Mouse (Mus musculus): ENCODE data around the gene Pa2g4. TPM values are rescaled to one million over a fixed set of nuclear protein-coding genes. Genes with fewer than 3 reads are reported as not detected.
A peak's percentile ranks its signal among the peaks of the same experiment; 100 is the strongest.
"Not testable (repeated sequence)": the region's sequence is repeated elsewhere in the genome, so short reads cannot be mapped to it uniquely, and the experiment has no call there.

The Pa2g4 gene
- polyA plus RNA-seq, 1 experiment from 2014 or later: 189 TPM

GRCm38 (mm10) chr10:128578330-128578729 lies 12.5 kb upstream of the Pa2g4 start:
- no peaks in the 10 kb centered on the region for H3K4me1 ChIP-seq
- no peak for ATAC-seq (ENCODE audit: insufficient number of reproducible peaks, insufficient read depth, low FRiP score, low TSS enrichment)
- no peak overlapping the region for H3K9ac ChIP-seq
- H3K9me3 ChIP-seq: 0 out of 2 replicates have a peak, but pooled peaks cover 3% of the 10 kb centered on the region
- H3K4me2 ChIP-seq (replicated peaks): no peak overlapping the region
- peaks cover 10% of the 10 kb centered on the region; the same call in 1 of the 2 replicates for H3K36me3 ChIP-seq
- no peaks in the 10 kb centered on the region for H3K27me3 ChIP-seq
- no peak overlapping the region for H3K4me3 ChIP-seq
- no peak overlapping the region for H3K27ac ChIP-seq
- whole genome bisulfite sequencing: 74% methylated on average over 11 of the region's 11 CpGs

DNA sequence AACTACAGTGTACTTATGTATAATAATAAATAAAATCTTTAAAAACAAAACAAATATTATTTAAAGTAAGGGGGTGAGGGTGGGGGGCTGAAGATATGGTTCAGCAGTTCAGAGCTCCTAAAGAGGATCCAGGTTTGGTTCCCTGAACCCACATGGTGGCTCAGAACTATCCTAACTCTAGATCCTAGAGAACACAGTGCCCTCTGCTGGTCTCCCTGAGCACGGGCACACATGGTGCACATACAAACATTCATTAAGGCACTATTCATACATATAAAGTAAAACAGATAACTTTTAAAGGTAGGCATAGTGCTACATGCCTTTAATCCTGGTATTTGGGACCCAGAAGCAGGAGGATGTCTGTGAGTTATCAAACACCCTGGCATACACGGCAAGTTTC lies 9.3 kb upstream of the Pa2g4 start:
- Histone ChIP-seq H3K4me1 (no peaks in the 10 kb centered on the region), H3K9me3 (0 out of 2 replicates have a peak, but pooled peaks cover 3% of the 10 kb centered on the region), H3K4me2 (replicated peaks) (no peak overlapping the region), H3K27ac (no peak overlapping the region), H3K4me3 (no peak overlapping the region), H3K9ac (no peak overlapping the region), H3K27me3 (no peaks in the 10 kb centered on the region), H3K36me3 (0 out of 2 replicates have a peak, but pooled peaks cover 4% of the 10 kb centered on the region)
- ATAC-seq (ENCODE audit: insufficient number of reproducible peaks, insufficient read depth, low FRiP score, low TSS enrichment): no peak
- WGBS: 91% methylated on average over 2 of the region's 2 CpGs

DNA sequence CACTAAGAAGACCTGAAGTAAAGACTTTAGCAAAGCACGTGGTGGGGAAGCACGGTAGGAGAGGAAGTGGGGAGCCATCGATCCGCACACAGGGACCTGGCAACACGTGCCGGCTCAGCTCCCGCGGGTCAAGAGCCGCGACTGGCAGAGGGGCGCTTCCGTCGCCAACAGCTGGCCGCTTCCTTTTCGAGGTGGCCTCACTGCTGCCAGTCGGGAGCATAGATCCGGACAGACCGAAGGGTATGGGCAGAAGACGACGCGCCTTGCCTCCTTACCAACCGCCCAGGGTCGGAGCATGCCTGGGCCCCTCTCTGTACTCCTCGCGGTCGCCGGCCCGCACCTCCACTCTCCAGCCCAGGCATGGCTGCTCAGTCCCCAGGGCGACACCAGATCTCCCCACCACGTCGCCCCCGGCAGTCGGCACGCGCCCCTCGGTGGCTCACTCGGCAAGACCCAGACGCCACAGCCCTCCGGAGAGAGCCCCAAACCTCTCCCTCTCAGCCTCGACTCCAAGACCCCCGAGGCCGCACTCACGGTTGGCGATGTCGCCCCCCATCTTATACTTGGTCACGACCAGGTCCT lies 490 bp downstream of the Pa2g4 start:
- Histone ChIP-seq H3K4me2 (replicated peaks) (peak overlapping the region; percentile 90), H3K36me3 (peaks cover 38% of the 10 kb centered on the region), H3K27me3 (no peaks in the 10 kb centered on the region), H3K9me3 (no peaks in the 10 kb centered on the region), H3K4me3 (peak overlapping the region; percentile 91), H3K27ac (peak overlapping the region; percentile 94), H3K4me1 (peaks cover 16% of the 10 kb centered on the region), H3K9ac (peak overlapping the region; percentile 95)
- peak; percentile 50 for ATAC-seq (ENCODE audit: insufficient number of reproducible peaks, insufficient read depth, low FRiP score, low TSS enrichment)
- WGBS: under 1% methylated on average over 46 of the region's 46 CpGs

DNA sequence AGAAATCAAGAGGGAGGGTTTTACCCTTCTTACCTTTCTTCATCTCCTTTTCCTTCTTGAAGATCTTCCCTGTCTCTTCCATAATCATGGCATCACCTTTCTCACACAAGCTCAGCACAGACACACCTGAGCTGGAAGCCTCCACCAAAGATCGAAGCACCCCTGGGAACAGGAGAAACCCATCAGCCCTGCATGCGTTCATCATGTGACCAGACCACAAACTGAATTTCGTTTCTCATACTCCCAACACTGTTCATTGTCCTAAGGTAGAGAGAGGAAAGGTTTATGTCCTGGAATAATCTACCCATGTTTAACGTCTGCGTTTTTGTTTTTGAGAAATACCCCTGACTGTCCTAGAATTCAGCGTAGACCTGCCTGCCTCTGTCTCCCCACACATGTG lies 2.2 kb downstream of the Pa2g4 start:
- Histone ChIP-seq H3K27me3 (no peaks in the 10 kb centered on the region), H3K4me2 (replicated peaks) (peak overlapping the region; percentile 90), H3K9me3 (no peaks in the 10 kb centered on the region), H3K4me1 (peaks cover 16% of the 10 kb centered on the region), H3K36me3 (peaks cover 50% of the 10 kb centered on the region), H3K4me3 (no peak overlapping the region; the same call in 1 of the 2 replicates), H3K9ac (peak overlapping the region; percentile 2; the same call in 1 of the 2 replicates), H3K27ac (no peak overlapping the region)
- no peak for ATAC-seq (ENCODE audit: insufficient number of reproducible peaks, insufficient read depth, low FRiP score, low TSS enrichment)
- 87% methylated on average over 6 of the region's 6 CpGs for WGBS

DNA sequence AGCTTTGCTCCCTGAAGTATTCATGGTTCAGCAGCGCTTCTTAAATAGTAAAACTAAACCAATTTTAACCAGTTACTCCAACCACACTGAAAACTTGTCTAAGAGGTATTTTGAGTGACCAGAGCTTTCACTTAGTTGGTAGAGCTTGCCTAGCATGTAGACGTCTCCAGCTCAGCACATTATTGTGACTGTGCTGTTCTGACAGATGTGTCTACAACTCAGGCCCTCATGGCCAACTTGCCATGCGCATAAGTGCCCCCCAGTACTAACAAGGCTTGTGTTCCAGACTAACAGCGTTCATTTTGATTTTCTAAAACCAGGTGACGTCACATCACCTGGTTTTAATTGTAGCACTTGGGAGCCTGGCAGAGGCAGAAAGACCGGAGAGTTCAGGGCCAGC lies 8.8 kb downstream of the Pa2g4 start:
- no peaks in the 10 kb centered on the region for H3K27me3 ChIP-seq
- no peak for ATAC-seq (ENCODE audit: insufficient number of reproducible peaks, insufficient read depth, low FRiP score, low TSS enrichment)
- 73% methylated on average over 6 of the region's 6 CpGs for WGBS
- no peaks in the 10 kb centered on the region for H3K4me1 ChIP-seq
- H3K27ac ChIP-seq: no peak overlapping the region
- no peak overlapping the region for H3K4me3 ChIP-seq
- no peak overlapping the region for H3K4me2 ChIP-seq (replicated peaks)
- peaks cover 50% of the 10 kb centered on the region for H3K36me3 ChIP-seq
- no peak overlapping the region for H3K9ac ChIP-seq
- no peaks in the 10 kb centered on the region for H3K9me3 ChIP-seq

DNA sequence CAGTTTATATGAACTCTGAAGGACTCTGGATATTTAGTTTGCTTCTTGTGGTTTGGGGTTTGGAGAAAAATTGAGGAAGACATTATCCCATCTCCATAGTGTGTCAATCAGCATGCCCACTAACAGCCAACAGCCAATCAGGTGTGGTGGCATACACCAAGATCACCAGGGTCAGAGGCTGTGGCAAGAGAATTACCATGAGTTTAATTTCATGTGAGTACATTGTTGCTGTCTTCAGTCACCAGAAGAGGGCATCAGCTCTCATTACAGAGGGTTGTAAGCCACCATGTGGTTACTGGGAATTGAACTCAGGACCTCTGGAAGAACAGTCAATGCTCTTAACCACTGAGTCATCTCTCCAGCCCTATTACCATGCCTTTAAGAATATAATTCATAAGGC lies 9.5 kb downstream of the Pa2g4 start:
- Histone ChIP-seq H3K4me1 (no peaks in the 10 kb centered on the region), H3K27ac (no peak overlapping the region), H3K9me3 (no peaks in the 10 kb centered on the region), H3K9ac (no peak overlapping the region), H3K36me3 (peaks cover 44% of the 10 kb centered on the region), H3K4me2 (replicated peaks) (no peak overlapping the region), H3K4me3 (no peak overlapping the region), H3K27me3 (no peaks in the 10 kb centered on the region)
- no peak for ATAC-seq (ENCODE audit: insufficient number of reproducible peaks, insufficient read depth, low FRiP score, low TSS enrichment)

- H3K36me3 ChIP-seq: peaks cover 36% of the 10 kb centered on the region
- not testable (repeated sequence) for H3K4me1 ChIP-seq; H3K4me3 ChIP-seq; H3K27ac ChIP-seq; H3K27me3 ChIP-seq; H3K9ac ChIP-seq; H3K4me2 ChIP-seq (replicated peaks); H3K9me3 ChIP-seq; ATAC-seq (ENCODE audit: insufficient number of reproducible peaks, insufficient read depth, low FRiP score, low TSS enrichment)
- WGBS: 97% methylated on average over 1 of the region's 1 CpGs
Observed at GRCm38 (mm10) chr10:128555567-128555966, 10.2 kb downstream of the Pa2g4 start.

DNA sequence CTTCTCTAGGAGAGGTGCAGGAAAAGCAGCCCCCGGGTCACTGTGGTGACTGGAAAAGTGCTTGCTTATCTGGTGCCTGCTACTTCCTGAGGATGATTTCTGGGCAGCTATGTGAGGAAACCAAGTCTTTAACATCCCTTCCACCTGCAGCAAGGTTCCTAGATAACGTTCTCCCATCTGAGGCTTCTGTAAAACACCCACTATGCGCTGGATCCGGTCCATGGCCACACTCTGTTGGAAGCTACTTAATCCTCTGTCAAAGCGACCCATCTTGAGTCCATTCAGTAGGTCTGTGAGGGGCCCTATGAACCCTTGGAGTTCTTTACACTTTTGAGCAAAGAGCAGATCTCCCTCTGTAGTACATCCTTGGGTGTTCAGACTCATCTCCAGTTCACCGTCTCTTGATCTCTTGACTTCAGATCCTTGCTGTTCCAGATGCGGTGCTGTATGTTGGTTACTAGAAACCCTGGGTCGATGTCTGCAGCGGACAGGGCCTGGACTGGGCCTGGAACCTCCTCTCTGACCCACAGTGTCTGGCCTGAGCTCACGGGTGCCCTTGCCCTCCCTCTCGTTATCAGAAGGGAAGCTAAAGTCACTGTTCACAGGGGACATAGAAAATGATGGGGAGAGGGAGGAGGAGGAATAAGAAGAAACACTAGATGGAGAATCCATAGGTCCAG lies 15.5 kb downstream of the Pa2g4 start:
- H3K4me2 ChIP-seq (replicated peaks); H3K36me3 ChIP-seq; H3K9ac ChIP-seq; H3K4me3 ChIP-seq; H3K27ac ChIP-seq; H3K9me3 ChIP-seq; H3K4me1 ChIP-seq; H3K27me3 ChIP-seq; ATAC-seq (ENCODE audit: insufficient number of reproducible peaks, insufficient read depth, low FRiP score, low TSS enrichment): not testable (repeated sequence)
- WGBS: 90% methylated on average over 11 of the region's 11 CpGs

DNA sequence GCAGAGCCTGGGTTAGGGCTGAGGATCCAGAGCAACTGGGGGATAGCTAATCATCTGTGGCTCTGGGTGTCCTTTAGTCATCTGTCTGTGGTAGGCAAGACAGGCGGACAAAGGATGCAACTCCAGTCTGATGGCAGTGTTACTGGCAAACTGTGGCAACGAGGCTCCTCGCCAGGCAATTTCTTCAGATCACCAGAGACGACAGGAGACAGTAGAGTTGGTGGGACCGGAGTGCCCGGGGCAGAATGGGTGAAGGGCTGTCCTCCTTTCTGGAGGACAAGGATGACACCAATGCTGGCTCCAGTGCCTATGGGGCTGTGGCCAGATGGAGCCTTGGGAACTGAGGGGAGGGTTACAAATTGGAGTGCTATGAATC lies 16.1 kb downstream of the Pa2g4 start:
- H3K27me3 ChIP-seq; H3K27ac ChIP-seq; H3K9ac ChIP-seq; H3K4me2 ChIP-seq (replicated peaks); H3K36me3 ChIP-seq; ATAC-seq (ENCODE audit: insufficient number of reproducible peaks, insufficient read depth, low FRiP score, low TSS enrichment); H3K4me1 ChIP-seq; H3K4me3 ChIP-seq; H3K9me3 ChIP-seq: not testable (repeated sequence)
- WGBS: 60% methylated on average over 6 of the region's 6 CpGs

- peaks cover 8% of the 10 kb centered on the region for H3K4me1 ChIP-seq
- H3K27ac ChIP-seq: peak within 1 kb of the TSS; percentile 98
- no peaks in the 10 kb centered on the region for H3K27me3 ChIP-seq
- peak within 1 kb of the TSS; percentile 80 for H3K4me2 ChIP-seq (replicated peaks)
- peak within 1 kb of the TSS; percentile 53 for H3K4me3 ChIP-seq
- H3K36me3 ChIP-seq: peaks cover 14% of the 10 kb centered on the region
- ATAC-seq (ENCODE audit: insufficient number of reproducible peaks, insufficient read depth, low FRiP score, low TSS enrichment): peak; percentile 81
- WGBS: under 1% methylated on average over 31 of the region's 31 CpGs
- H3K9me3 ChIP-seq: no peaks in the 10 kb centered on the region
- peak within 1 kb of the TSS; percentile 76 for H3K9ac ChIP-seq
Observed at GRCm38 (mm10) chr10:128548947-128549681, 16.7 kb downstream of the Pa2g4 start, which contains the start of gene Rpl41. Gene Rpl41, minus strand, starts transcription at chr10:128549305.

GRCm38 (mm10) chr10:128548051-128548791 lies 17.6 kb downstream of the Pa2g4 start:
- not testable (repeated sequence) for H3K4me1 ChIP-seq; H3K27me3 ChIP-seq; H3K9me3 ChIP-seq; ATAC-seq (ENCODE audit: insufficient number of reproducible peaks, insufficient read depth, low FRiP score, low TSS enrichment)
- H3K36me3 ChIP-seq: peaks cover 21% of the 10 kb centered on the region
- peak overlapping the region; percentile 76 for H3K9ac ChIP-seq
- peak overlapping the region; percentile 98 for H3K27ac ChIP-seq
- H3K4me2 ChIP-seq (replicated peaks): peak overlapping the region; percentile 80
- H3K4me3 ChIP-seq: peak overlapping the region; percentile 53
- under 1% methylated on average over 30 of the region's 30 CpGs for WGBS

Measured in embryonic facial prominence, embryonic 12.5 days (tissue).